ENCODE assay signal across 8 mouse cellular contexts in the genomic region with DNA sequence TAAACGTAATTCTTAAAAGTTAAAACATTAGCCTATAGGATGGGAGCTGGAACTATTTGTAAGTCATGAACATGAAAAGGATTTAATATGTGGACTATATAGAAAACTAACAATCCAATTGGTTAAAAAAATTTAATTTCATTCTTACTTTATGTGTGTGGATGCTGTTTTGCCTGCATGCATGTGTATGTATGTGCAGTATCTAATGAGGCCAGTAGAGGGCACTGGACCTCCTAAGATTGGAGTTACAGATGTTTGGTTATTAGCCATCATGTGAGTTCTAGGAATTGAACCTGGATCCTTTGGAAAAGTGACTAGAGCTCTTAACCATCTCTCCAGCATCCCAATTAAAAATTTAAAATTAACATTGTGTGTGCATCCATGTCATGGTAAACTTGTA. TPM values are rescaled to one million over a fixed set of nuclear protein-coding genes. Genes with fewer than 3 reads are reported as not detected.
DNase-seq lines count a peak whose midpoint lies in the region; ATAC-seq and TF ChIP-seq lines count a peak whose summit lies in the region.

No protein-coding gene starts in this region.

- no peaks in the 10 kb centered on the region for H3K4me1 ChIP-seq in intestine, postnatal 0 days (replicated peaks; ENCODE audit: control insufficient read depth, insufficient read depth, low read length)
- no peaks in the 10 kb centered on the region for H3K4me1 ChIP-seq in intestine, embryonic 16.5 days (ENCODE audit: control insufficient read depth, insufficient read depth, low read length)
- no peaks in the 10 kb centered on the region for H3K4me1 ChIP-seq in lung, adult 2 months (ENCODE audit: control insufficient read depth, insufficient read depth, low read length)

- peak; percentile 63 for DNase-seq in CD4-positive helper T cell, adult 2 months (ENCODE audit: low read depth, low spot score)
- DNase-seq in T-cell, adult 2 months (ENCODE audit: low spot score), result peak; percentile 23
- DNase-seq in induced T-regulatory cell, adult 2 months (ENCODE audit: low read depth), result peak; percentile 84
- peak; percentile 19 for DNase-seq in lung, adult 2 months
- peak; percentile 41 for DNase-seq in thymus, postnatal 25 days

- WGBS in intestine, postnatal 0 days, result 82% methylated on average over 1 of the region's 1 CpGs
- 68% methylated on average over 1 of the region's 1 CpGs for WGBS in intestine, embryonic 16.5 days
- 92% methylated on average over 1 of the region's 1 CpGs for WGBS in lung, adult 2 months

- TF ChIP-seq CTCF in intestine, postnatal 0 days (IDR thresholded peaks at IDR 0.05; ENCODE audit: low read depth), result peak; percentile 86
- peak; percentile 13; the same call in 1 of the 2 replicates for TF ChIP-seq CTCF in lung, adult 2 months (IDR thresholded peaks at IDR 0.05; ENCODE audit: insufficient read depth, low read length)

- no peaks in the 10 kb centered on the region for H3K9me3 ChIP-seq in intestine, postnatal 0 days (ENCODE audit: control insufficient read depth)
- no peaks in the 10 kb centered on the region for H3K9me3 ChIP-seq in intestine, embryonic 16.5 days (ENCODE audit: control insufficient read depth, low read length)

- no peak overlapping the region for H3K4me3 ChIP-seq in intestine, postnatal 0 days (ENCODE audit: low read depth, low read length)
- no peak overlapping the region for H3K4me3 ChIP-seq in intestine, embryonic 16.5 days (ENCODE audit: low read length)
- H3K4me3 ChIP-seq in lung, adult 2 months (replicated peaks; ENCODE audit: extremely low read depth, low read depth, low read length), result no peak overlapping the region

- no peak for ATAC-seq in intestine, postnatal 0 days
- no peak for ATAC-seq in intestine, embryonic 16.5 days
- ATAC-seq in common myeloid progenitor, adult 5-6 weeks (replicated peaks; ENCODE audit: low read depth, poor library complexity, severe bottlenecking), result peak; percentile 56; the same call in 1 of the 2 replicates

- no peaks in the 10 kb centered on the region for H3K27me3 ChIP-seq in intestine, postnatal 0 days (replicated peaks; ENCODE audit: control insufficient read depth, insufficient read depth, low read length)
- H3K27me3 ChIP-seq in intestine, embryonic 16.5 days (replicated peaks; ENCODE audit: control insufficient read depth, insufficient read depth, low read length), result no peaks in the 10 kb centered on the region

- no peak overlapping the region for H3K9ac ChIP-seq in intestine, postnatal 0 days (ENCODE audit: low read depth, low read length)
- no peak overlapping the region for H3K9ac ChIP-seq in intestine, embryonic 16.5 days (ENCODE audit: low read depth, low read length)

- no peak for TF ChIP-seq POLR2A in lung, adult 2 months (IDR thresholded peaks at IDR 0.05; ENCODE audit: borderline replicate concordance, extremely low read depth, low read depth, low read length)

- no peak overlapping the region for H3K27ac ChIP-seq in intestine, postnatal 0 days (ENCODE audit: low read depth, low read length)
- H3K27ac ChIP-seq in intestine, embryonic 16.5 days (ENCODE audit: low read length), result no peak overlapping the region

- H3K36me3 ChIP-seq in intestine, postnatal 0 days (ENCODE audit: control insufficient read depth, insufficient read depth), result peaks cover 46% of the 10 kb centered on the region
- no peaks in the 10 kb centered on the region for H3K36me3 ChIP-seq in intestine, embryonic 16.5 days (ENCODE audit: control insufficient read depth, insufficient read depth, low read length)

- H3K4me2 ChIP-seq in intestine, postnatal 0 days (replicated peaks; ENCODE audit: low read depth), result no peak overlapping the region
- no peak overlapping the region for H3K4me2 ChIP-seq in intestine, embryonic 16.5 days (ENCODE audit: low read depth, low read length)

RNA-seq across cellular contexts. Expression of gene Gosr1, which starts 25.9 kb away (rescaled TPM):
- 28.6 and 30.7 TPM in 2 replicates for polyA plus RNA-seq in intestine, postnatal 0 days (2015; fragmentation: Nextera tagmentation; extraction: Ambion mirVana)
- polyA plus RNA-seq in intestine, embryonic 16.5 days (2015; fragmentation: Nextera tagmentation; extraction: Ambion mirVana), result 28.5 and 30.3 TPM in 2 replicates
- total RNA-seq in common myeloid progenitor, adult 5-6 weeks (2017), result 38.4 and 52.3 TPM in 2 replicates
- 14.3 and 21.2 TPM in 2 replicates for polyA plus RNA-seq in lung, adult 2 months (2012; rRNA removed)

RNA-seq across cellular contexts. Expression of gene Cpd, which starts 57.6 kb away (rescaled TPM):
- 10.1 and 11.0 TPM in 2 replicates for polyA plus RNA-seq in intestine, postnatal 0 days (2015; fragmentation: Nextera tagmentation; extraction: Ambion mirVana)
- polyA plus RNA-seq in intestine, embryonic 16.5 days (2015; fragmentation: Nextera tagmentation; extraction: Ambion mirVana), result 4.7 and 5.4 TPM in 2 replicates
- 11.6 and 11.8 TPM in 2 replicates for total RNA-seq in common myeloid progenitor, adult 5-6 weeks (2017)
- 36.9 and 49.0 TPM in 2 replicates for polyA plus RNA-seq in lung, adult 2 months (2012; rRNA removed)

Comparison
In these comparisons a context has a peak if more than half of its experiments do, and no peak if none do; other contexts are left out.
1. DNase-seq: peak in every context shown above with its lines; median percentile 84 in induced T-regulatory cell, adult 2 months; 63 in CD4-positive helper T cell, adult 2 months; 41 in thymus, postnatal 25 days; 23 in T-cell, adult 2 months; 19 in lung, adult 2 months.